Mouse (Mus musculus): Measurements from ENCODE around the gene 4933405L10Rik.

DNA sequence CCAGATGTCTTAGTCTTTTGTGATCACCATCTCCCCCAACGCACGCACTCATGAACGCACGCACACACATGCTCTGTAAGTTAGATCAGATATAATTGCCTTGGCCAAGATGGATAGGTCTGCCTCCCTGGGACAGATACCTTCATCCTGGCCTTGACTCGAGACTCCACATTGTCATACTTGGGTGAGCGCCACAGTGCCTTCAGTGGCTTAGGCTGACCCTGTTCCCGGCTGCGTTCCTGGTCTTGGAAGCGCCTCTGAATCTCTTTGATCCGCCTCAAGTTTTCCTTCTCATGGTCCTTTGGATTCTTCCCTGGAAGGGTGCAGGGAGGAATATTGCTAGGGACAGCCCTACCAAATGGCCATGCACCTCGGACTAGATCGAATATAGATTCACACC lies 1.0 kb upstream of the 4933405L10Rik start:
- no peak for TF ChIP-seq CTCF (IDR thresholded peaks at IDR 0.05; ENCODE audit: low read depth)
- no peak for TF ChIP-seq EP300 (IDR thresholded peaks at IDR 0.05; ENCODE audit: low read depth)
